Comparison of ENCODE assay signal across 8 mouse cellular contexts in the genomic region with DNA sequence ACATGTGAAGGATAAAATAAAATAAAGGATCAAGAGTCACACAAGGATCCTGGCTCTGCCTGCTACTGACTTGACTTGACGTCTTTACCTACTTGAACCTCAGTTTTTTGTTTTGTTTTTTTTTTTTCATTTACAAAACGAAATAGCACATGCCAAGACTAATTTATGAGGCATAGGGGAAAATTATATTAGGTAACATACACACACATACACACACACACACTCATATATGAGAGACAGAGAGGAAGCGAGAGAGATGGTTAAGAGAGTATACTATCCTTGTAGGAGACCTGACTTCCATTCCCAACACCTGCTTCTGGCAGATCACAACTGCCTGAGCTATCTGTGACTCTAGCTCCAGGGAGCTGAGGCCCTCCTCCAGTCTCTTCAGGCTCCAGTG. TPM values are rescaled to one million over a fixed set of nuclear protein-coding genes. Genes with fewer than 3 reads are reported as not detected.
DNase-seq lines count a peak whose midpoint lies in the region; ATAC-seq and TF ChIP-seq lines count a peak whose summit lies in the region.

A gene (minus strand): TSS at position 101 of the 400 bp plus-strand sequence.

- H3K27me3 ChIP-seq in kidney, adult 2 months (replicated peaks; ENCODE audit: control insufficient read depth, insufficient read depth, low read length) = no peaks in the 10 kb centered on the region
- H3K27me3 ChIP-seq in hindbrain, embryonic 15.5 days = no peaks in the 10 kb centered on the region

- H3K4me1 ChIP-seq in kidney, adult 2 months (ENCODE audit: control insufficient read depth, insufficient read depth, low read length) = no peaks in the 10 kb centered on the region; the same call in 1 of the 2 replicates
- peaks cover 47% of the 10 kb centered on the region for H3K4me1 ChIP-seq in hindbrain, embryonic 15.5 days (replicated peaks)

- no peak within 1 kb of the TSS for H3K4me3 ChIP-seq in kidney, adult 2 months (ENCODE audit: insufficient read depth, low read depth, low read length)
- H3K4me3 ChIP-seq in hindbrain, embryonic 15.5 days = peak within 1 kb of the TSS; percentile 97

- no peak for ATAC-seq in hindbrain, embryonic 15.5 days (ENCODE audit: low FRiP score, low read depth)
- ATAC-seq in megakaryocyte, adult 5-6 weeks (ENCODE audit: poor library complexity, severe bottlenecking) = no peak

- no peak within 1 kb of the TSS for H3K27ac ChIP-seq in kidney, adult 2 months (ENCODE audit: insufficient read depth, low read depth, low read length)
- peak within 1 kb of the TSS; percentile 98 for H3K27ac ChIP-seq in hindbrain, embryonic 15.5 days (replicated peaks)

- H3K36me3 ChIP-seq in kidney, adult 2 months (ENCODE audit: control insufficient read depth, insufficient read depth, low read length) = no peaks in the 10 kb centered on the region
- peaks cover 17% of the 10 kb centered on the region for H3K36me3 ChIP-seq in hindbrain, embryonic 15.5 days

- WGBS in kidney, adult 2 months = 92% methylated on average over 3 of the region's 3 CpGs
- 83% methylated on average over 3 of the region's 3 CpGs for WGBS in hindbrain, embryonic 15.5 days

- H3K9me3 ChIP-seq in hindbrain, embryonic 15.5 days = no peaks in the 10 kb centered on the region

- no peak for TF ChIP-seq POLR2A in kidney, adult 2 months (IDR thresholded peaks at IDR 0.05; ENCODE audit: low read depth, low read length)

- no peak for TF ChIP-seq CTCF in kidney, adult 2 months (conservative IDR thresholded peaks at IDR 0.05; ENCODE audit: insufficient read depth, insufficient read length, low read depth, low read length)

- peak within 1 kb of the TSS; percentile 95 for H3K4me2 ChIP-seq in hindbrain, embryonic 15.5 days

- 0 out of 2 replicates have a peak within 1 kb of the TSS, but pooled peaks have one; percentile 98 for H3K9ac ChIP-seq in hindbrain, embryonic 15.5 days

- DNase-seq in kidney, adult 2 months = no peak
- DNase-seq in kidney, adult 9 months = no peak
- DNase-seq in adrenal gland, adult 2 months = no peak
- no peak for DNase-seq in gastrocnemius, adult 18-20 months (ENCODE audit: low spot score)
- no peak for DNase-seq in ovary, postnatal 36 days (ENCODE audit: low spot score)
- DNase-seq in right cerebral cortex, adult 18-20 months = no peak

RNA-seq across cellular contexts. Expression of the gene that starts here (rescaled TPM):
- 58.4 and 62.9 TPM in 2 replicates for polyA plus RNA-seq in kidney, adult 2 months (2012; rRNA removed)
- total RNA-seq in adrenal gland, adult 2 months (2021) = 100 to 1,000 TPM; 122 to 138 TPM
- 29.1 and 37.6 TPM in 2 replicates for polyA plus RNA-seq in adrenal gland, adult 2 months (2012; rRNA removed)
- total RNA-seq in gastrocnemius, adult 18-20 months (2021) = 10 to 100 TPM; 49.0 to 55.4 TPM
- polyA plus RNA-seq in hindbrain, embryonic 15.5 days (2015; fragmentation: Nextera tagmentation; extraction: Ambion mirVana) = 69.2 and 71.9 TPM in 2 replicates
- total RNA-seq in megakaryocyte, adult 5-6 weeks (2015) = 130 and 137 TPM in 2 replicates
- 192 and 219 TPM in 2 replicates for total RNA-seq in megakaryocyte, adult 5-6 weeks (2017)
